Mouse (Mus musculus) adrenal gland, postnatal 10 days (tissue): Measurements from ENCODE around the gene Myo15. TPM values are rescaled to one million over a fixed set of nuclear protein-coding genes. Genes with fewer than 3 reads are reported as not detected.
"Not testable (repeated sequence)": the region's sequence is repeated elsewhere in the genome, so short reads cannot be mapped to it uniquely, and the experiment has no call there.

Experiments
- DNase-seq: peaks from one replicate; pipeline ENCODE4 v3.0.0; 2021; ENCODE audit warnings: mixed read lengths
- total RNA-seq, 2 experiments: library from RNA; stranded (reverse); gene quantifications; 2 replicates each; pipeline ENCODE4 v1.2.3; 2021

Gene Myo15
- total RNA-seq, 2 experiments from 2014 or later, result 0.30 to 0.51 TPM

DNA sequence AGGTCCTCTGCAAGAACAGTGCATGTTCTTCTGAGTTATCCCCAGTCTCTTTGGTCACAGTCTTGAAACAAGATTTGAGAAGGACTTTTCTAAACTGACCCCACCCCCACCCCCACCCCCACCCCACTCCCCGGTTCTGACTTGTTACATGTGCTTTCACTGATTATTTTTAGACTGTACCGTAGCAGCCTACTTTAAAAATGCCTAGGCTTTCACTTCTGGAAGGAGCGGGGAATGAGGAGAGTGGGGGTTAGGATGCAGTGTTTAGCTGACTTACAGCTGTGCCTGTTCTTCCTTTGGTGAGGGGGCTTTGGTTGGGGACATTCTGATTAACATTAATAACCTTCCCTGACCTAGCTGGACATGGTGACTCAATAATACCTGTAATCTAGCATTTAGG, 79.0 kb downstream of the Myo15 start:
- no peak for DNase-seq

DNA sequence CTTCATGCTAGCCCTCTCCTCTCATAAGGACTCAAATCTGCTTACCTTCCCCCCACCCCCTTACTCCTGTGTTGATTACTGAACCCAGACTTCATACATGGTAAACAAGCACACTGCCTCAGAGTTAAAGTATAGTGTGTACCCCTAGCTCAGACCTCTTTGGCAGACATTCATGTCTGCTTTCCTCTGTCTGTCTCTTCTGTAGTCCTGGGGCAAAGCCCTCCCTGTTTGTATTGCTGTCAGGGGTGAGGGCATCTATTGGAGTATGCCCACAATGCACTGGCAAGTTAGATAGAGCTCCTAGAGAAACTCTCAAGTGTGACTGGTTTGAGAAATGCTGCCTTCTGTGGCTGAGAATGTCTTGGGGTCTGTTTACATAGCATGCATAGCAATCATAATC, 84.0 kb downstream of the Myo15 start:
- no peak for DNase-seq

DNA sequence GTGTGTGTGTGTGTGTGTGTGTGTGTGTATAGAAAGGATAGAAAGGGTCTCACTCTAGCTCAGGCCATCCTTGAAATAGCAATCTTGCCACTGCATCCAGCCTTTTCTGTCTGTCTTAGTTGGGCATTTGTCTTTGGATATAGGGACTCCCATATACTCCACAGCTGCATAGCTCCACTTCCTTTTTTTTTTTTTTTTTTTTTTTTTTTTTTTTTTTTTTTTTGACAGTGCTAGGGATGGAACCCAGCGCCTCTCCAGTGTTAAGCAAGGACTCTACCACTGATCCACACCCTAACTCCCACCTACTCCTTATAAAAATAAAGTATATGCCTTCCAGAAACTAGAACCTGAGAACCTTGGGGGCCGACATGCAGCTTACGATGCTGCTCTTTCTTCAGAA, 88.5 kb downstream of the Myo15 start:
- no peak for DNase-seq

DNA sequence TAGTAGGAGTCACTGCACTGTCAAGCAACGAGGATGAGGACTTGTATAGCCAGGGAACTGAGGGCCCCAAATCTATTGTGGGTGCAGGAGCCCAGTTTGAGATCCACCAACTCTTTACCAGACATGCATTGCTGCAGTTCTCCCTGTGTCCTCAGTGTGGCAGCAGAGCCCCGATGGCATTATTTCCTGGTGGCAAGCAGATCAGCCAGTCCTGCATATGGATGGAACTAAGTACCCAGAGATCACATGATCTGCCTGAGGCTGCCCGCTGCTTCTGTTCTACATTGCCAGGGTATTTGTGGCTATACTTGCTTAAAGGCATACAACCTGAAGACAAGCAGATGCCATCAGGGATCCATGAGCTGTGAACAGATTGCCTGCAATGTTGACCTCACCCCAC, 90.2 kb downstream of the Myo15 start:
- peak; percentile 73 for DNase-seq

DNA sequence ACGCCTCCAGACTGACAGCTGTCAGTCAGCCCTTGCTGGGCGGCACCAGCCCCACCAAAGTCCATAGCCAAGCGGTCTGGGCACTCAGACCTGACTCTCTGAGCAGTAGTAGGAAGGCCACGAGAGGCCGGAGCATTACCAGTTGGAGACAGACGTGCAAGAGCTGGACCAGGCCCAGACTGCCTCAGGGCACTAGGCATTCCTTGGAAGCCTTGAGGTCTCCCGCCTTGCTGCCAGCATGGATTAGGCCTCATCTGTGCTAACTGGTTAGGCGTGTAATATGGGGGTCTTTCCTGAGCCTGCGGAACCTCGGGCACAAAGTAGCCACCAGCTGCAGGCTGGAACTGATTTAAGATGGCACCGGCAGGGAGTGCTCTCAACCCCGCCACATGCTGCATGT, 104.9 kb downstream of the Myo15 start:
- not testable (repeated sequence) for DNase-seq

Other genes with a start within 250 kb of the Myo15 start
- 100 to 1,000 TPM; 126 to 185 TPM for gene Srebf1, start 246.8 kb upstream of the Myo15 start, total RNA-seq
- 10 to 100 TPM; 49.9 to 61.5 TPM for gene Tom1l2, start 116.4 kb upstream of the Myo15 start, total RNA-seq
- 1 to 10 TPM; 1.1 to 1.5 TPM for gene Drc3, start 116.0 kb upstream of the Myo15 start, total RNA-seq
- gene Gid4, start 52.2 kb upstream of the Myo15 start, total RNA-seq, result 10 to 100 TPM; 48.8 TPM
- 100 to 1,000 TPM; 128 to 156 TPM for gene Atpaf2, start 50.9 kb upstream of the Myo15 start, total RNA-seq
- gene Drg2, start 14.7 kb upstream of the Myo15 start, total RNA-seq, result 10 to 100 TPM; 61.6 to 69.0 TPM
- gene Alkbh5, start 67.0 kb downstream of the Myo15 start, total RNA-seq, result 10 to 100 TPM; 68.6 to 72.6 TPM
- gene Llgl1, start 230.4 kb downstream of the Myo15 start, total RNA-seq, result 10 to 100 TPM; 23.0 to 30.4 TPM